Mouse (Mus musculus) hindlimb bud, embryonic 11.5 days (tissue): ENCODE results near the gene Gnb3.
"Not testable (repeated sequence)": the region's sequence is repeated elsewhere in the genome, so short reads cannot be mapped to it uniquely, and the experiment has no call there.

ENCODE experiments used
- DNase-seq: peaks from one replicate; pipeline ENCODE4 v3.0.0-alpha.2; 2012; ENCODE audit warnings: low read depth, low spot score; ENCODE audit errors: extremely low spot score

The Gnb3 gene

GRCm38 (mm10) chr6:124857840-124858530 lies 17.9 kb upstream of the Gnb3 start:
- DNase-seq, result no peak

DNA sequence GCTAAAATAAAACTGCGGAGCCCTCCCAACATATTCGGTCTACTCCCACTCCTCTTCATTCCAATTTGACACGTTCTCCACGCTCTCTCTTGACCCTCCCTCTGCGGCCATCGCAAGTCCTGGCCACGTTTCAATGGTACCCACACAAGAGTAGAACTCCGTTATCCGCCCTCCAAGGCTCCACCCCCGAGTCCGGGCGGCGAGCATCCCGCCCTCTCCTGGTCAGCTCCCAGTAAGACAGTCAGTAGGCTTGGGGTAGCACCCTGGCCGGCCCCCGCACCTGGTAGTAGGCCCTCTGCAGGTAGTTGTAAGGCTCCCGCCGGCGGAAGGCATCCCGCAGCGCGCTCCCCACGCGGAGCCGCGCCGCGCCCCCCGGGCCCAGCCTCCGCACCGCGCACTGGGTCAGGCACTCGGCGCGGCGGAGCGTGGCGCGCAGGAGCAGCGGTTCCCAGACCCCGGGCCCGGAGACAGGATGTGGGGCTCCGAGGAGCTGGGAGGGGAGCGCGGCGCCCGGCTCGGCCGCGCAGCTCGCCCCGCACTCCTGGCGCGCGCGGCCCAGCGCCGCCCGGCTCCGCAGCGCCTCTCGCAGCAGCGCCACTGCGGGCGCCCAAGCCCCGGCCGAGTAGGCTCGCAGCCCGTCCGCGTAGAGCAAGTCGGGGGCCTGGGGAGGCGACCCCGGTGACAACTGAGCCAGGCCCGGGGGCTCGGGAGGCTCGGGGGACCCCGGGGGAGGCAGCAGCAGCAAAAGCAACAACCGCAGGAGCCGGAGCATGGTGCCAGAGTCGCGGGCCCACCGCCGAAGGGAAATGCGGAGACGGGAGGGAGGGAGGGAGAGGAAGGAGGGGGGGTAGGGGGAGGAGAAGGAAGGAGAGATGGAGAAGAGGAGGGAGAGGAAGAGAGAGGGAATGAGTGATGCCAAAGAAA lies 17.1 kb upstream of the Gnb3 start, which contains the start of gene P3h3:
TSS of gene P3h3 (minus strand) at position 837 of the 924 bp plus-strand sequence.
- DNase-seq, result peak; percentile 71

DNA sequence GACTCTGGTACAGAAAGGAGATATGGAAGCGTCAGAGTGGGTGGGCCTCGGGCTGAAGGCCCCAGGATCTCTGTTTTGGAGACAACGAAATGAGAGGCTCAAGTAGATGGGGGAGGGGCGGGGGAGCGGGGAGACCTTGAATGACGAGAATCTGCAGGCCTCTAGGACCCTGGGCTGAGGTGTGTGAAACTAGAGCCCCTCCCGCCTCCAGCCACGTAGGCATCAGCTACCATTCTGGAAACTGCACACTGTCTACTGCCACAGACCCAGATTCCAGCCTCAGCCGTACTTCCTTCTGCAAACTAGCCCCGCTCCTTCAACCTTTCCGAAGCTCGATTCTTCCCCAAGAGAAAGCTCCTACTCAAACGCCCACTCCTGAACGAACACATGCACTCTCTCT lies 16.2 kb upstream of the Gnb3 start:
- no peak for DNase-seq

DNA sequence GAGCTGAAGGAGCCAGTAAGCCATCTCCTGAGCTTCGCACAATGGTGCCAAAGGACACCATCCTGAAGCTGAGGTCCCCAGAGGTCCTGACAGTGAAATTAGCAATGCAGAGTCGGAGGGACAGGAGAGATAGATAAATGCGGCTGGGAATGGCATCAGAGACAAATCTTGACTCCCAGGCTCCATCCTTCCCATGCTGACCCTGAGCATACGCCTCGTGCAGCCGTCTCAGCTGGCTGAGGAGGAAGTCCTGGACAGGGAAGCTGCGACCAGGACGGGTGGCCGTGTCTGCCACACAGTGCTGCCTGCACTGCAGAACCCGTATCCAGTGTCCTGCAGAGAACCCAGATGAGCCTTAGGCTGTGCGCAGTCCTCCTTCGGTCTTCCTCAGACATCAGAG lies 14.6 kb upstream of the Gnb3 start:
- DNase-seq, result no peak

- DNase-seq, result no peak
Observed at GRCm38 (mm10) chr6:124850535-124850934, 10.5 kb upstream of the Gnb3 start.

DNA sequence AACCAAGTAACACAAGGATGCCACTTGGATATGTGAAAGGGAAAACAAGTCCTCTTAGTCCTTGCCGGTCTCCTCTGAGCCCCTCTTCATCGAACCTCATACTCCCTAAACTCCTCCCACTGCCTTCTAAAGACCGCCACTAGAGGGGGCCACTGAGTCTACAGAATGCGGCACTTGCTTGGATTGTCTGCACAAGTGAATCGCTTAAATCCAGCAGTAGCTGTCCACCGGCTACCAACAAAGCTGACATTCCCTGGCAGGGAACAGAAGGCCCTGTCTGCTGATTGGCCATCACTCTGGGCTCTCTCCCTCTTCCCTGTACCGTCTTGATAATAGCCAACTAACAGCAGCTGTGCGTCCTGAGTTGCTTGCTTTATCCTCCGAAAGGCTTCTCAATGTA lies 7.2 kb upstream of the Gnb3 start:
- peak; percentile 94 for DNase-seq

DNA sequence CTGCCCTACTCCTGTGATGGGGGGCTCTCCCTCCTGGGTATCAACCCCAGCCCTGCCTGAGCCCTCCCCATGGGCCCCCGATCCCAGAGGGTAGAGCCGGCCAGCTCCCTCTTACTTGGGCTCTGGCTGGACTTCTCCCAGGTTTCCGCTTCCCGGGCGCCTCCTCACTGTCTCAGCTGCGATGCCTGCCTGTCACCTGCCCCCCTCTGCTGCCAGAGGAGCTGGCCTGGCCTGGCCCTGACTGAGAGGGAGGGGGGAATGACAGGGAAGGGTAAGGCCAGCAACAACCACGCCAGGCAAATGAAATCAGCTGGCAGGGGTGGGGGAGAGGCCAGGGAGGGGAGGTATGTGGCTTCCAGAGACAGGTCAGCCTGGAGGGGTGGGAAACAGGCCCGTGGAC lies 270 bp downstream of the Gnb3 start:
- DNase-seq, result no peak

DNA sequence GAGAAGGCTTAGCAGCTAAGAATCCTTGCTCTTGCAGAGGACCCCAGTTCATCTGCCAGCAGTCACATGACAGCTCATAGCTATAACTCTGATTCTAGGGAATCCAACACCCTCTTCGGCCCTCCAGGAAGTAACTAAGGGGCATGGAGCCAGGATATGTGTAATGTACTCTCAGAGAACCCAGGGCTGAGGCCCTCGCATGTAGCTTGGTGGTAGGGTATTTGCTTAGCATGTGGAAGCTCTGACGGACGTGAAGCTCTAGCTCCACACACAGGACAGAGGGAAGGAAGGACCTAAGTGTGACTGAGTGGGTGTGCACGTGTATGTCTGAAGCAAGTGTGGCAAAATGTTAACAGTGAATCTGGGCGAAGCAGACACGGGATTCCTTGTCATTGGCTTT lies 3.7 kb downstream of the Gnb3 start:
- no peak for DNase-seq

DNA sequence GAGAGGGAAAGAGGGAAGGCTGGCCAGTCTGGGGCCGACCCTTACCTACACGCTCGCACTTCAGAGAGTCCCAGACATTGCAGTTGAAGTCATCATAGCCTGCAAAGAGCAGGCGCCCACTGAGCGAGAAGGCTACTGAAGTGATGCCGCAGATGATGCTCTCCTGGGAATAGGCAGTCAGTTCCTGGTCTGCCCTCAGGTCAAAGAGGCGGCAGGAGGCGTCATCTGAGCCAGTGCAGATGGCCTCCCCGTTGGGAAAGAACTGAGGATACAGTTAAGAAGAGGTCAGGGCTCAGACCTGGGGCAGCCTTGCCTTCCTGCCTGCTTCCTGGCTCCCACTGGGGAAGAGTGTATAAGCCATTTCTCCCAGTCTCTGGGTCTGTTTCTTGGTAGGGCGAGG lies 4.5 kb downstream of the Gnb3 start:
- DNase-seq, result no peak

GRCm38 (mm10) chr6:124834512-124835081 lies 5.5 kb downstream of the Gnb3 start:
- no peak for DNase-seq

- DNase-seq, result no peak
Observed at GRCm38 (mm10) chr6:124831649-124832048, 8.4 kb downstream of the Gnb3 start.

GRCm38 (mm10) chr6:124831199-124831598 lies 8.9 kb downstream of the Gnb3 start:
- not testable (repeated sequence) for DNase-seq

- peak; percentile 92 for DNase-seq
Observed at GRCm38 (mm10) chr6:124829799-124830700, 10.0 kb downstream of the Gnb3 start.

- DNase-seq, result peak; percentile 99
Observed at GRCm38 (mm10) chr6:124828868-124829798, 10.9 kb downstream of the Gnb3 start, which contains the start of the genes Usp5 and Cdca3. Usp5 (minus strand) TSS chr6:124829484. Cdca3 (plus strand) TSS chr6:124829547.

- DNase-seq, result no peak
Observed at GRCm38 (mm10) chr6:124828101-124828592, 11.9 kb downstream of the Gnb3 start.

DNA sequence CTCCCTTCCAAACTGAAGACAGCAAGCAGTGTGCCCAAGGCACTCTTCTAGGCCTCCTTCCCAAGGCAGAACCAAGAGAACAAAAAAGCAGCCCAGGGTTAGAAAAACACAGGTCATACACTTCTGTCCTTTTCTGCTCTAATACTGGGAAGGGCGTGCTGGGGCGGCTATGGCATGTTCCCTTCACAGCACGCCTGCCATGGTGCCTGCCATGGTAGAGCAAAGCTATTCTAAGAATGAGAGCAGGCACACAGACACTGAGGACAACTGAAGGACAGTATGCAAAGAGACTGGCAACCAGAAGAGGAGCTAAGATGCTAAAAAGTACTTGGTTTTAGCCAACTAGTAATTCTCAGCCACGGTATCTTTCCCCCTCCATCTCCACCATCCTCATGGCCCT lies 18.0 kb downstream of the Gnb3 start:
- no peak for DNase-seq

GRCm38 (mm10) chr6:124820891-124821290 lies 19.2 kb downstream of the Gnb3 start:
- DNase-seq, result no peak

DNA sequence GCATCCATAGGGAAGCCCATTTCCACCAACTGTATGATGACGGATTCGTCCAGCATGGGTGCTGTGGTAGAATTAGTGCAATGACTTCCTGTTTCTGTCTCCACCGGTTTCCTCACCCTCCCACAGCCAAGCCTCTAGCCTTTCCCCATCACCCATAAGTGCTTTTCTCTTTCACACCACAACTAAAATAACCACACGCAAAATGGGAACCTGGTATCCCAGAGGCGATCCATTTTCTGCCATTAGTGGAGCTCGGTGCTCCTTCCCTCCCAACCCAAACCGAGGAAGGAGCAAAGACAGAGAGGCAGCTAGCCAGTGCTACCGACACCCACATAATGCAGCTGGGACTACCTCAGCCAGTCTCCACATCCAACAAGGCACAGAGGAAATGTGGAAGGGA lies 22.1 kb downstream of the Gnb3 start:
- DNase-seq, result no peak

DNA sequence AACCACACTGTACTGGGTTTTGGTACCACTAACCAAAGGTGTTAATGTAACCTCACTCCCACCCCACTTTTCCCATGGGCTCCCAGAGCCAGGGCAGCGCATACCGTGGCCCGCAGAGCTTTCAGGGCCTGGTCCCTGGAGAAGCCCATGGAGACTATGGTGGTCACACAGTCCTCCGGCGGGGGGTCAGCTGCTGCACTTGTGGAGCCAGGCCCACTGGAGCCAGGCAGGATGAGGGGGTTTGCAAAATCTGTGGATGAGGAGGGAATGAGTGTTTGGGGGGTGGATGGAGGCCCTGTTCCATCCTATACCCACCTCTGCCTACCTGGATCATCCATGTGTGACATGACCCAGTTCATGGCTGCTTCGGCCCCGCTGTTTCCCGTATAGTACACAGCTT lies 22.5 kb downstream of the Gnb3 start:
- no peak for DNase-seq
